Mouse (Mus musculus): ENCODE measurements around the gene Ppfibp1.

The Ppfibp1 gene

GRCm38 (mm10) chr6:146961832-146962481 is 73.7 kb downstream of the Ppfibp1 start:
- DNase-seq: no peak

DNA sequence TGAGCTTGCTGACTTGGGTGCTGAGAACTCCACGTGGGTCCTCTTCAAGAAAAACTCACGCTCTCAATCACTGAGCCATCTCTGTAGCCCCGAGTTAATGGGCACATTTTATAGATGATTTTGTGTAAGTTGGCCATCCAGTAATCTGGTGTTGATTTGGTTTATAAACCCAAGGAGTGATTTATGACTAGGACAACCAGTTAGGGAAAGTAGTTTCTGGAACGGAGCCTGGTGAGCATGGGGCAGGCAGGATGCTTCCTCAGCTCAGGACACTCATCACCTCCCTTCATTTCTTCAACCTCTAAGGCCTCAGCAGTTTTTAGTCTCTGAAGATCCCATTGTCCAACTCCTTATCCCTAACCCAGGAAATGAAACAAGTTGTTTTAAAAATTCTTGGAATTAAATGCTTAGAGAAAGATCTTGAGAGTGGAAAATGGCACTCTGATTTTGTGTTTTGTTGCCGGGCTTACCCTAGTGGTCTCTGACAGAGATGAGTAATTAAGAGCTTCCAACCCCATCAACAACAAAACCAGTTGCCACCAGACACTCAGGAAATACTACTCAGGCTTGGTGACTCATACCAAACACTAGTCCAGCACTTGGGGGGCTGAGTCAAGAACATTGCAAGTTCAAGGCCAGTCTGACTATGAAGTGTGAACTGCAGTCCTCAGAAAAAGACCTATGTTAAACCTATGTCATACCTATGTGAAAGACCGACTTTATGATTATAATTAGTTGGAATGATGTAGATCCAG is 75.3 kb downstream of the Ppfibp1 start:
- no peak for DNase-seq

DNA sequence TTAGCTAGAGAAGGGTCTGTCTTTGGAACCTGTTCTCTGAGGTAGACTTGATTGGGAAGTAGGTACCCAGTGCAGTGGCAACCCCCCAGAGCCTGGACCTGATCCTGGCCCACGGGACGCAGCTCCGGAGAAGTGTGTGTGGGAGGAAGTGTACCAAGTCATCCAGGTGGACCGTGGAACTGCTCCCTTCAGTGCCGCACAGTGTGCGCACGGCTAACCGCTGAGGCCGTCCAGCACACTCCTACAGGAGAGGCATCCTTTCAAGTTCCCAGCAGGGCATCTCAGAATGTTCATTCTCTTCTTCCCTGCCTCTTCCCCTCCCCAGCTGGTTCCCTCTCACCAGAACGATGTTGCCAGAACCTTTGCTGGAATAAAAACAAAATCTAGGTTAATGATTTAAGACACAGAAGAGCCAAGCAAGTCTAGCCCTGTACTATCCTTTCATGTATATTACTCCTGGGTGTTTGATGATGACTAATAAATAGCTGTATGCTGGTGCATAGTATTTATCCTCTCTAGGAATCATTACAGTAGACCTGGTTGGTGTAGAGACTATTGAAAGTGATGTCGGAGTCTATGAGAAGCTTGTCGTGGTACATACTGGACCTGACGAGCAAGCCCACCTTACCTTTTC is 77.0 kb downstream of the Ppfibp1 start:
- DNase-seq: no peak

- no peak for DNase-seq
Measured at GRCm38 (mm10) chr6:146966446-146967019, 78.2 kb downstream of the Ppfibp1 start.

- DNase-seq: no peak
Measured at GRCm38 (mm10) chr6:146967836-146968235, 79.5 kb downstream of the Ppfibp1 start.

- no peak for DNase-seq
Measured at GRCm38 (mm10) chr6:146970811-146971210, 82.5 kb downstream of the Ppfibp1 start.

DNA sequence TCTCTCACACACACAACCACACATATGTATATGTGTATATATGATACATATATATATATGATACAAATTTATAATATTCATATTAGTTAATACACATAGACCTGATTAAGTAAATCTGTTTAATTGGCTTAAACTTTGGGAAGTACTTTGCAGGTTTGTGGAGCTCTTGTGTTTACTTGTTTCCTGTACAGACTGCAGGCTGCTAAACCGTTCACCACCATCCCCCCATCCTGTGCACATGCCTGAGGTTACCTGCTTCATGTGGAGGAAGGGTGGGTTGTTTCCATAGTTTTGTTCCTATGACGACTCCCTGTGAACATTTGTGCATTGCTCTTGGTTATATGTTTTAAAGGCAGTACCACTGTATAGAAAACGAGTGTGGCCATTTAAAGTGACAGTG is 83.1 kb downstream of the Ppfibp1 start:
- DNase-seq: no peak

DNA sequence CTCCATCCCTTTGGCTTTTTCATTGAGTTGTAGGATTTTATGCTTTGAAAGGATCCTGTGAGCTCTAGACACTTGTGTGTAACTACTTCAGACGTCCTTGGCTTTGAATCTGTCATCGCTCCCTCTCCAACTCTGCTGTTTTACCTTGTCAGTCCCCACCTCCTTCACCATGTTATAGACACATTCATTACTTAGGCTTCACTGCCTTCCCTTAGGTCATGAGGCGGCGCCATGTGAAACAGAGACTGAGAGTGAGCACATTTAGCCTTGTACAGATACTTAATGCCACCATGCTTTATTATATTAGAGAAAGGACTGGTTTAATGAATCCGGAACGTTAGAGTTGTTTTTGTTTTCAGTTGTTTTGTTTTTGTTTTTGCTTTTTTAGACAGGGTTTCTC is 83.7 kb downstream of the Ppfibp1 start:
- no peak for DNase-seq

GRCm38 (mm10) chr6:146972740-146973139 is 84.5 kb downstream of the Ppfibp1 start:
- DNase-seq: no peak

GRCm38 (mm10) chr6:146973406-146973805 is 85.1 kb downstream of the Ppfibp1 start:
- no peak for DNase-seq

GRCm38 (mm10) chr6:146973830-146974229 is 85.5 kb downstream of the Ppfibp1 start:
- no peak for DNase-seq

- DNase-seq: no peak
Measured at GRCm38 (mm10) chr6:146976446-146976845, 88.2 kb downstream of the Ppfibp1 start.

GRCm38 (mm10) chr6:146978691-146979114 is 90.4 kb downstream of the Ppfibp1 start:
- DNase-seq: peak in 1 of 2 experiments; percentile 8

DNA sequence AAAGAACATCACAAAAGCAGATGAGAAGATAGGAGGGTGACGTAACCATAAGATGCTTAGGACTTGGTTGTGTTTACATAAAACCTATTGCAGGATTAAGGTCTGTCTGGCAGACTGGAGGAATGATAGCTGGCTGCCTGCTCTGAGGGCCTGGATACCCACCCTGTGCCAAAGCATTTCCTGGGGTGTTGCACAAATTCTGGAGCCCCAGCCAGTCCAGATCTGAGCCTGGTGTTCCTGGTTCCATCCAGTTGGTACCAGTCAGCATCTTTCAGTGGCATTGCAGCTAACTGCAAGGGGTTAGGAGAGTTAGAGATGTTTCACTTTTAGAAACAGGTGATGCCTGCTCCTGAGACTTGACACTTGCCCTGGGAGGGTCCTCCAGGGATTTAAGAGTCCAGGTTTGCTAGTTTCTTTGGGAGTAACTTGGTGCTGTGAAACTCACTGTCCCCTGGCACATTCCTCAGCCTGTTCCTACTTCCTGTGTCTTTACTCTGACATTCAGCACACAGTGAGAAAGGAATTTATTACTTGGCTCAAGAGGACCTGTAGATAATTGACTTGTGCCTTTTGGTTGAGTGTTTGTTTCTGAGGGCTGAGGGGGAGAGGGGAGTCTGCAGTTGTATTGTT is 90.9 kb downstream of the Ppfibp1 start:
- no peak for DNase-seq

DNA sequence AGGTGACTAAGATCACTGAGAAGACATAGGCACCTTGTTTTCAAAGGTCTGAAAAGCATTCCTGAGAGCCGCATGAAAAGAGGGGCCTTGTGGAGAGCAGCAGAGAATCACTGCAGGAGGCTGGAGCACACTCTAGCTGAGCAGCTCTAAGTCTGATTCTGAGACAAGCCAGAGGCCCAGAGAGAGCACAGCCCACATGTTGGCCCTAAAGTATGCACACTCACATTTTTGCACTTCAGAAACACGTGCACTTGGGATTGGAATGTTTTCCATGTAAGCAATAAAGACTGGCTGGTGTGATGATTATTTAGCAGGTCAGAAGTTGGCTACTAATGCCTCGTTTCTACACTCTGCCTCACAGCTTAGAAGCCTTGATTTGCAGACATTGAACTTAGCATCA is 91.7 kb downstream of the Ppfibp1 start:
- DNase-seq: no peak

DNA sequence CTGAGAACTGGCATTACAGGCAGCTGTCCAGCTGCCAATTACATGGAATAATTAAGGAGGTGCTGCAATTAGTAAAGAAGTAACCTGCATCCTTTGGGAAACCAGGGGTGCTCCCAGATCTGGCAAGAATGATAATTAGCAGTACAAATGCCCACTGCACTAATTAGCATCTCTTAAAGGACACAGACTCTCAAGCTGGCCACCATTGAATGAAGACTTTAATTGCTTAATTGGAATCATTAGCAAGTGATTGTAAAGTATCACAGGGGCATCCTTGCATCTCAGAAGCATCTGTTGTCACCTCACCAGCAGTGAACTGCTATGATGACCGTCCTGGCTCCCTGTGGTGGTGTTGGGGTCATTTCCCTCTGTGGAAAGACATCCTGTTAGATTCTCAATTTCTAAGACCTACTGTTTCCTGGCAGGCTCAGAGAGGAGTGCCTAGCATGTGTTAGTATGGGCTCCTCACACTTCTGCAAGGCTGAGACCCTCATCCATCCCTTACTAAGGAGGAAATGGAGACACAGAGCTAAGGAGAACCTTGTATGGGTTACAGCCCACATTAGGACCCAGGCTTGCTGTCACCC is 93.1 kb downstream of the Ppfibp1 start:
- DNase-seq: no peak

GRCm38 (mm10) chr6:146984569-146984968 is 96.3 kb downstream of the Ppfibp1 start:
- DNase-seq: no peak

- DNase-seq: peak; percentile 71 to 77
Measured at GRCm38 (mm10) chr6:146994236-146994635, 105.9 kb downstream of the Ppfibp1 start.

DNA sequence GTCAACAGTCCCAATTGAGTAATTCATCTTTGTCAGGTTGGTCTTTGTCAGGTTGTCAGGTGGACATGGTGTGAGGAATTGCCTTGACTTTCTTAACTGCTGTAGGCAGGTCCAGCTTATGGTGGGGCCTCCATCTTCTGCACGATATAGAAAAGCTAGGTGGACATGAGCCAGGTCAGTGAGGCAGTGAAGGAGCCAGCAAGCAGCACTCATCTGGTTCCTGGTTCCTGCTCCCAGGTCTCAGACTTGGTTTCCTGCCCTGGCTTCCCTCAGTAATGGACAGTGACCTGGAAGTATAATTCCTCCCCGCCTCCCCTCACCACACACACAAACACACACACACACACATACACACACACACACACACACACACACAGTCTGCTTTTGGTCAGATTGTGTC is 107.1 kb downstream of the Ppfibp1 start:
- no peak for DNase-seq

DNA sequence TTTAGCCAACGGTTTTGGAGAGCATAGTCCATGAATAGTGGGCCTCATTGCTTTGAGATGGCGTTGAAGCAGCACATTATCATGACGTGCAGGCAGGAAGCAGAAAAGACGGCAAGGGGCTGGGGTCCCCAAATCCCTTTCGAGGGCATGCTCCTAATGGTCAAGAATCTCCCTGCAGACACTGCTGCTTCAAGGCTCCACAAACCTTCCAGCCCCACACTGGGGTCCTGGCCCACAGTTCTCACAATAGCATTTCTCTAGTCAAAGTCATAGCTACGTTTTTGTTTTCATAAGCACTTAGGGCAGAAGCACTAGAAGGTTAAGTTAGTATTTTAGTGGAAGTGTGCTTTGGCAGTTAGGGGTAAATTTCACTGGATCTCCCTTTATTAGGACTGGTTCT is 107.6 kb downstream of the Ppfibp1 start:
- no peak for DNase-seq

GRCm38 (mm10) chr6:146997006-146997405 is 108.7 kb downstream of the Ppfibp1 start:
- DNase-seq: no peak

DNA sequence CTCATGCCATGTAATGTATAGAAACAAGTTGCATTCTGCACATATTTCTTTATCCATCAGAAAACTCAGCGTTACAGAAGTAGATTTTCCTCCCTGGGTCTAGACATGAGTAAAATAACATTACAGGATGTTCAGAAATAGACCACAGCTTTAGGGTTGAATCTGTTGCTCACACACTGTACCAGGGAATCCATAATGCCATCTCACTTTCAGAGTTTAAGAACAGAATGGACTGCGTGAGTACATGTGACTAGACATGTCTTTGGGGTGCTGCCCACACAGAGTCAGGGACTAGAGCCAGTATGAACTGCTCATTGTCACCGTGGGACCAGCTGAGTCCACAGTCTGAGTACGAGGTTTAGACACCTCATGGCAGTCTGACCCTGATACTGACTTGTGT is 110.4 kb downstream of the Ppfibp1 start:
- no peak for DNase-seq

DNA sequence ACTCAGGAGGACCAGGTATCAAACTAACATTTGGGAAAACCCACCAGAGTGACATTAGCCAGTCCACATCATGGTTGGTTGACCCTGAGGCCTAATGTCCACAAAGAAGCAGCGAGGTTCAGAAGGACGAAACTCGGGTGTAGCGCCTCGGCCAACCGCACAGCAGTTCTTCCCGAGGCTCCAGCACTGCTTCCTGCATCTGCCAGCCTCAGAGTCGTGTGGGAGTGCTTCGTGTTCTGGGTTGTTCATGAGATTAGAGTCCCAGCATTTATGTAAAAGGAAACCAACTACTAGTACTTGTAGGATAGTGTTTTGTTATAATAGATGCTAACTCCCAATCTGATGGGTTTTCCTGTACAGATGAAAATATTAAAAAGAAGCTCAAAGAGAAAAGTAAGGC is 111.0 kb downstream of the Ppfibp1 start:
- no peak for DNase-seq
